Mouse (Mus musculus): Measurements from ENCODE around the gene Cldn7. TPM values are rescaled to one million over a fixed set of nuclear protein-coding genes. Genes with fewer than 3 reads are reported as not detected.

The Cldn7 gene
- total RNA-seq, 2 experiments from 2014 or later: not detected

- intact Hi-C loops (cut with DNase I): loop anchor here (2.0 to 5.0 kb wide), 2 partner anchors 46 to 59 kb away; partner anchors contain the start of genes Eif5a and Ybx2
- DNase-seq (ENCODE audit: low spot score in 2 of 2): no peak
Measured at GRCm38 (mm10) chr11:69981141-69981762, 16.7 kb downstream of the Cldn7 start, which contains the start of gene Ctdnep1. Ctdnep1 (plus strand) TSS chr11:69981156.

- intact Hi-C loops (cut with DNase I): loop anchor here (5.0 kb wide), 1 partner anchor 60 kb away; the partner anchor contains the start of gene Eif5a
- no peak for DNase-seq (ENCODE audit: low spot score in 2 of 2)
Measured at GRCm38 (mm10) chr11:69982225-69982624, 17.6 kb downstream of the Cldn7 start, which contains the start of gene Elp5. Elp5 (minus strand) TSS chr11:69982517.

GRCm38 (mm10) chr11:69982877-69983276 is 18.3 kb downstream of the Cldn7 start:
- DNase-seq (ENCODE audit: low spot score in 2 of 2): no peak
- intact Hi-C loops (cut with DNase I): loop anchor here (5.0 kb wide), 1 partner anchor 61 kb away; the partner anchor contains the start of gene Eif5a

DNA sequence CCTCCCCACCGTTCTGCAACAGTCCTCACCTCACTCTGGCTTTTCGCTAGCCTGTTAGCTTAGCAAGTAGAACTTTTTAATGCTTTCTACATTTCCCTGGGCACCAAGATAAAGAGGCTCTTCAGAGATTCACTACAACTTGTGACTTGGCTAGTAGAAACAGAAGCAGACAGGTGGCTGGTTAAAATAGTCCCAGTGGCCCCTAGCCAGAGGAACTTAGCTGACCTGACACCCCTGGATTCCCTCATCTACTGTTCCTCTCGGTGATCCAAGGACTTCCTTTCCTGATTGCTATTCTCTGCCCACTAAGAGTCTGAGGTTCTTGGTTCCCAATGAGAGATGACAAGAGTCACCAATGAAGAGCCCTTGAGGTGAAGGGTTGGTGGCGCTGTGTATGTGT is 18.8 kb downstream of the Cldn7 start:
- DNase-seq (ENCODE audit: low spot score in 2 of 2): no peak
- intact Hi-C loops (cut with DNase I): loop anchor here (5.0 kb wide), 1 partner anchor 61 kb away; the partner anchor contains the start of gene Eif5a

DNA sequence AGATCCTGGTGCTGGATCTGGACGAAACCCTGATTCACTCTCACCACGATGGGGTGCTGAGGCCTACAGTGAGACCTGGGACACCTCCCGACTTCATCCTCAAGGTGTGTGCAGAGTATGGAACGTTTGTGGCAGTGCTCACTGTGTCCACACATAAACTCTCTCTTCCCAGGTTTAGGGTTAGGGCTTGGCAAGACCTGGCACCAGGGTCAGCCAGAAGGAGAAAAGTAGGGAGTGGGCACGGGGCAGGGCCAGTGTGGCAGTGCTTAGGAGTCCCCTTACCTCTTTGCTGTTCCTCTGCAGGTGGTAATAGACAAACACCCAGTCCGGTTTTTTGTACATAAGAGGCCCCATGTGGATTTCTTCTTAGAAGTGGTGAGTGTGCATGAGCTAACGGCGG is 19.9 kb downstream of the Cldn7 start:
- intact Hi-C loops (cut with DNase I): loop anchor here (5.0 kb wide), 1 partner anchor 62 kb away; the partner anchor contains the start of gene Eif5a
- DNase-seq (ENCODE audit: low spot score in 2 of 2): no peak

- DNase-seq (ENCODE audit: low spot score in 2 of 2): no peak
- intact Hi-C loops (cut with DNase I): loop anchor here (1.0 kb wide), 1 partner anchor 10 kb away; no protein-coding TSS in a partner anchor
Measured at GRCm38 (mm10) chr11:69989949-69990348, 25.4 kb downstream of the Cldn7 start.

DNA sequence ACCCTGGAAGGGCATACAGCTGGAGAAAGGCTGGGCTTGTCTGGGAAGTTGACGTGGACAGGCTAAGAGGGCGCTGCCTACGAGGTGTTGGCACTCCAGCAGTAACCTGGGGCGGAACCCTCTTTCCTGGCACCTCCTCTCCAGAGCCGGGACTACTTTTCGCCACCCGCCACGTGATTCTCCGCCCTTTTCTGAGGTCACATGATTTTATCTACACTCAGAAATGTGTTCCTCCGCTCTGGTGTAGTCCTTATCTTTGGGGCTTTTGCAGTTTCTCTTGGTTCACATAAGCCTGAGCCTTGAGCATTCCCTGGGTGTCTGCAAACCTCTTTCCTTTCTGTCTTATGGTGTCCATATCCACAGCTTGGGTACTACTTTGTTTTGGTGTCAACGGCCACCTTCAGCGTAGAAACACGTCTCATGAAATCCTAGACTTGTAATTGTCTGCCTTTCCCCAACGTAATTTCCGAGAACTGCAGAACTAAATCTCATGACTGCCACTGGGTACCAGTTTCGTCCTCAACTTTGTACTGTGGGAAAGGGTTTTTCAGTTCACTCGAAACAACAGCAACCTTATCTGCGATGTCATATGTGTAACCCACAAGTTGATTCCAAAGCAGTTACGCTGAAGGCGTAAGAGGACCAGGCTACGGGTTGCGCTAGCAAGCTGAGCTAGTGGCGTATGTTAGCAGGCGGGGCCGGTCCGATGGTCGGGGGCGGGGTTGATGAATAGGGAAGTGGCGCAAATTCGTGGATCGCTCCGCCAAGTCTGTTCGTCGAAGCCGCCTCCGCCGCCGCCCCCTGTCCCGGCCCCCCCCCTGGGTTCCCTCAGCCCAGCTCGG is 26.5 kb downstream of the Cldn7 start, which contains the start of gene Gabarap:
Gabarap (plus strand) TSS at position 294 of the 842 bp plus-strand sequence.
- intact Hi-C loops (cut with DNase I): loop anchor here (1.0 kb wide), 1 partner anchor 11 kb away; no protein-coding TSS in a partner anchor
- DNase-seq (ENCODE audit: low spot score in 2 of 2): peak; percentile 95 to 97

DNA sequence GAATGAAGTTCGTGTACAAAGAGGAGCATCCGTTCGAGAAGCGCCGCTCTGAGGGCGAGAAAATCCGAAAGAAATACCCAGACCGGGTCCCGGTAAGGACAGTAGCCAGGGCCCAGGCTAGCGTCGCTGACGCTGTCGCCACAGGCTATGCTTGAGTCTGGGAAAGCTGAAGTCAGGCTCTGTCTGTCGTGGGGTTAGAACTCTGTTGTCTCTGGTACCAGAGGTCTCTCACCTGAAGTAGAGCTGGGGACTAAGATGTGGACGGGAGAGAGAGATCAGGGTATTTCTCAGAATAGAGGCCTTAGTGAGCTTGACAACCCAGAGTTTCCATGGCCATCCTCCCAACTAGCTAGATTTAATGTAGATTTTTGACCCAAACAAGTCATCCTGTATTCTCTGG is 27.1 kb downstream of the Cldn7 start:
- intact Hi-C loops (cut with DNase I): no loop called here
- DNase-seq (ENCODE audit: low spot score in 2 of 2): no peak

DNA sequence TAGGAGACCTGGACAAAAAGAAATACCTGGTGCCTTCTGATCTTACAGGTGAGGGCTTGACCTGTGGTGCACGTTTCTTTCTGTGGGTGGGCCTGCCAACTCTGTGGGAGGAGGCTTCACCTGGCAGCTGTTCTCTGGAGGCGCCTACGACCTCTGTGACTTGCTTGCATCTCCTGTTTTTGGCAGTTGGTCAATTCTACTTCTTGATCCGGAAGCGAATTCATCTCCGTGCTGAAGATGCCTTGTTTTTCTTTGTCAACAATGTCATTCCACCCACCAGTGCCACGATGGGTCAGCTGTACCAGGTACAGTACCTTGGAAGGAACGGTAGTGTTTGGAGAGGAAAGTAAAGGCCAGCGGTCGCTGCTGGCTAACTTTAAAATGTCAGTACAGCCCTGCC is 27.8 kb downstream of the Cldn7 start:
- no peak for DNase-seq (ENCODE audit: low spot score in 2 of 2)
- intact Hi-C loops (cut with DNase I): no loop called here

GRCm38 (mm10) chr11:69992932-69993331 is 28.4 kb downstream of the Cldn7 start:
- no peak for DNase-seq (ENCODE audit: low spot score in 2 of 2)
- intact Hi-C loops (cut with DNase I): no loop called here

GRCm38 (mm10) chr11:69994401-69995090 is 30.0 kb downstream of the Cldn7 start:
- no peak for DNase-seq (ENCODE audit: low spot score in 2 of 2)
- intact Hi-C loops (cut with DNase I): no loop called here

- DNase-seq (ENCODE audit: low spot score in 2 of 2): peak; percentile 95 to 100
- intact Hi-C loops (cut with DNase I): no loop called here
Measured at GRCm38 (mm10) chr11:69995391-69995960, 30.9 kb downstream of the Cldn7 start, which contains the start of gene Phf23. Phf23 (plus strand) TSS chr11:69995777.

DNA sequence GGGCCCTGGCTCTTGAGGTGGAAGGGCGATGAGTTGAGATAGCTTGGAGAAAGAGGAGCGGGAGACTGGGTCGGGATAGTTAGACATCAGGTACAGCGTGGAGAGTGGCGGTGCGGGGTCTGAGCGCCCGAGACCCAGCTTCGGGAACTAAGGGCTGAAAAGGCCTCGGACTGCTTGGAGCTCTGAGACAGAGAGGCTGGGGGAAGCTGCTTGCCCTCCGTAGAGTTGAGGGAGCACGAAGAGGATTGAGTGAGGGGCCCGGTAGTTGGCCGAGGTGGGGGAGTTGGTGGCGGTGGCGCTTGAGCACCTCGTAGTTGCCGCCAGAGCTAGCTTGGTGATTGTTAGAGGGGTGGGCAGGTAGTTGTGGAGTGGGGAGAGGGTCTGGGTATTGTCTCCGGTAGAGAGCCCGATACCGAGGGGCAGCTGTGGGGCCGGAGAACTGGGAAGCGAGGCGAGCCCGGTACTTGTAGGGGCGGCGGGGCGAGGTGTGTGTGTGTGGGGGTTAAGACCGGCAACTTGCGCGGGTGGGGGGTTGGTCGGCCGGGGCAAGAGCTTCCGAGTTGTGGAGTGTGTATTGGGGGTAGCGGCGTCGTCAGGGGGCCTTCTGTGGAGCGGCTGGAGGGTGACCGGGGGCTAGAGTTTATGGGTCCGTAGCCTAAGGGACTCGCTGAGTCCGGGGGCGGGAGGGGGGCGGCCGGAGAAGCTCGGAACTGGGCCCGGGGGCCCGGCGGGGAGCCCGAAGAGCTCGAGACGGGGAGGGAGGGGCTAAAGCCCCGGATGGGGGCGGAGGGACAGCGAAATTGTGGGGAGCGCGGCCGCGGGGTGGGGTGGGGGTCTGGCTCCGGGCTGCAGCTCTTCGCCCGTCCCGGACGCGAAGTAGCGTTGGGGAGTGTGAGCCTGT is 31.8 kb downstream of the Cldn7 start:
- DNase-seq (ENCODE audit: low spot score in 2 of 2): no peak
- intact Hi-C loops (cut with DNase I): no loop called here

DNA sequence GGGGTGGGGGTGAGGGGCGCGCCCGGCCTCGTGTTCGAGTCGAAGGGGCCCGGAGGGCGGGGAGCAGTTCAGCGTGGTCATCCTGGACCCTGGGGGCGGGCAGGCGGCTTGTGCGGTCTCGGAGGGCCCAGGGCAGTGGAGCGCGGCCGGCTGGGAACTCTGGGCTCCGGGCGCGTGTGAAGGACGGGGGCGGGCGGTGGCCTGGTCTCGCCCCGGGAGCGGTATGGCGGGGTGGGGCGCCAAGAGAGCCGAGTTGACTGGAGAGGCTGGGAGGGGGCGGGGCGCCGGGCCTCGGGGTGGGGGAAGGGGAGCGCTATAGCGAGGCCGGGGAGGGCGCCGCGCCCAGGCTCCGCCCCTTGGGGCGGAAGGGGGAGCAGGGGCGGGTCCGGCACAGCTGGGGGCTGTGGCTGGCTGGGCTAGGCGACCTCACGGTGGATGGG is 32.5 kb downstream of the Cldn7 start:
- intact Hi-C loops (cut with DNase I): no loop called here
- DNase-seq (ENCODE audit: low spot score in 2 of 2): peak; percentile 68 to 71

GRCm38 (mm10) chr11:69998567-69999491 is 34.2 kb downstream of the Cldn7 start:
- intact Hi-C loops (cut with DNase I): no loop called here
- DNase-seq (ENCODE audit: low spot score in 2 of 2): no peak

- intact Hi-C loops (cut with DNase I): loop anchor here (1.0 to 5.0 kb wide), 2 partner anchors 22 to 213 kb away; partner anchors contain the start of gene Slc16a11
Measured at GRCm38 (mm10) chr11:69999666-70000065, 35.1 kb downstream of the Cldn7 start.

GRCm38 (mm10) chr11:70000396-70000898 is 35.9 kb downstream of the Cldn7 start, which contains the start of gene Dvl2:
Dvl2 (plus strand) TSS chr11:70000595.
- peak; percentile 92 to 96 for DNase-seq (ENCODE audit: low spot score in 2 of 2)
- intact Hi-C loops (cut with DNase I): loop anchor here (1.0 to 5.0 kb wide), 2 partner anchors 21 to 212 kb away; partner anchors contain the start of gene Slc16a11

More at GRCm38 (mm10) chr11:69999666-70000065, 35.1 kb downstream of the Cldn7 start:
- no peak for DNase-seq (ENCODE audit: low spot score in 2 of 2)
